Mouse (Mus musculus): ENCODE measurements around the gene Dbh. TPM values are rescaled to one million over a fixed set of nuclear protein-coding genes. Genes with fewer than 3 reads are reported as not detected.

Gene Dbh
- total RNA-seq, 4 experiments from 2014 or later: 394 to 536 (median 504) TPM

- no peak for DNase-seq
Measured at GRCm38 (mm10) chr2:27226572-27226971, 61.5 kb downstream of the Dbh start.

DNA sequence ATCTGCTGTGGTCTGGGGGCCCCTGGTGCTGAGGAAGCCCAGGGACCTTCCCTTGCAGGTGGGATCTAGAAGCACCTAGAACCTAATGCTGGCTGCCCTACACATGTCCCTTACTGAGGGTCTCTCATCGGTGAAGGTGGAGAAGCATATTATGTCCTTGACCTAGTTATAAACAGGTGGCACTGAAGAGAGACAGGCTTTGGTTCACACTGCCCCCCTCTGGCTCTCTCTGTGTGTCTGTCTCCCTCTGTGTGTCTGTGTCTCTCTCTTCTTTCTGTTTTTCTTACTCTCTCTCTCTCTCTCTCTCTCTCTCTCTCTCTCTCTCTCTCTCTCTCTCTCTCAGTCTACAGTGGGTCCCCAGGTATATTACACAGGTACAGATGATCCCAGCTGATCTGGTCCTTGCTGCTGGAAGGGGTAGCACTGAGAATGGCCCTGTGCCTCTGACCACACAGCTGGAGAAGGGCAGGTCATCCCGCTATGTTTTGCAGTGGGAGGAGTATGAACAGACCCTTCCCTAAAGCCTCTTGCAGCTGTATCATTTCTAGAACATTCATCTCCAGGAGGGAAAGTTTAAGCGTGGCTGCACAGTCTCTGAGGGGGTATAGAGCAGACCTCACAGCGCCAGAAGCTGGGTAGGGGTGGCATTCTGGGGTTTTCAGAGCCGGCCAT lies 63.9 kb downstream of the Dbh start:
- no peak for DNase-seq

DNA sequence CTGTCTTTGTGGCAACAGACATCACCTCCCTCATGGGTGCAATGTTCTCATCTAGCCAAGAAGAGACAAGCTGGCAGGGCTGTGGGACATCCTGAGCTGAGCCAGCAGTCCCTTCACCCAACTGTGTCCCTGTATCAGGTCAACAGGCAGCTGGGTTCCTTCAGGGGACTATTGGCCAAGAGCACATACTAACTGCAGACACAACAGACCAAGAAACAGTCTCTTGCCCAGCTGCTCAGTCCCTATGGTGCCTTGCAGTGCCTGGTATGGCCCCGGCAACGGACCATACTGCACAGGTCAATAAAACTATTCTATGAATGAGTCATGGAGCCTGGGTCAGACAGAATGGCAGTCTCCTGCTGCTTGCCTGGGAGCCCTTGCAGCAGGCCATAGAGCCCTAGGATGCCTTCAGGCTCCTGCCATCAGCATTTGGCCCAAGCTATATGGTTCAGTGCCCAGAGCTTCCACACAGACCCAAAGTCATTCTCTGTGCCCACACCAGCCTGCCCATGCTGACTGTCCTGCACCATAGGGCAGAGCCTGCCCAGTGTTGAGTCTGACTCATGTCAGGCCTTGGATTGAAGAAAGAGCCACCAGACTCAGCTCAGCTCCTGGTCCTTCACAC lies 64.6 kb downstream of the Dbh start:
- no peak for DNase-seq

DNA sequence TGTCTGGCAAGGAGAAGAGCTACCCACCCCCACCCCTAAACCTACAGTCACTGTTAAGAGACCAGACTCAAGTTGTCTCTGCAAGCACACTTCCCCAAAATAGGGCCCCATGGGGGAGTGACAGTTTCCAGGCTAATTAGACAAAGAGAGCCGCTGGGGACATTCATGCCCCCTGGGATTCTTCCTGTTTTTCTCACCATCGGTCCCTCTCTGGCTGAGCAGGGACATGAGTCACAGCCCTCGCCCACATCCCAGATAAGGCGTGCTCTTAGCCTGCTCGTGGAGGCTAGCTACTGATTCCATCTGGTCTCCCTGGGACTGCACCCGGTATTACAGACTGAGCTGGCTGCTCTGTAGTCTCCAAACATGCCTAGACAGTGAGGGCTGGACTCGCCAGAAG lies 67.3 kb downstream of the Dbh start:
- DNase-seq: no peak

Other genes with a start within 250 kb of the Dbh start
- gene Surf2, start 248.9 kb upstream of the Dbh start, total RNA-seq (2022): 10 to 100 TPM; 43.1 to 55.8 (median 52.2) TPM
- gene Surf1, start 248.7 kb upstream of the Dbh start, total RNA-seq (2022): 100 to 1,000 TPM; 128 to 137 (median 135) TPM
- gene Surf4, start 231.3 kb upstream of the Dbh start, total RNA-seq (2022): 100 to 1,000 TPM; 161 to 218 (median 182) TPM
- under 1 TPM in 2 of 4 experiments, not detected in 2; 0.75 to 0.77 TPM for gene Stkld1, start 231.2 kb upstream of the Dbh start, total RNA-seq (2022)
- gene Rexo4, start 200.8 kb upstream of the Dbh start, total RNA-seq (2022): 10 to 100 TPM; 28.5 to 44.6 (median 37.5) TPM
- gene Adamts13, start 191.8 kb upstream of the Dbh start, total RNA-seq (2022): not detected
- gene Cacfd1, start 155.3 kb upstream of the Dbh start, total RNA-seq (2022): 10 to 100 TPM; 64.5 to 73.5 (median 66.9) TPM
- gene Slc2a6, start 137.2 kb upstream of the Dbh start, total RNA-seq (2022): 1 to 10 TPM in 2 of 4 experiments, under 1 TPM in 2; 0.87 to 1.2 (median 1.0) TPM
- under 1 TPM in 1 of 4 experiments, not detected in 3; 0.20 TPM for gene Mymk, start 93.1 kb upstream of the Dbh start, total RNA-seq (2022)
- 10 to 100 TPM; 14.3 to 24.8 (median 19.3) TPM for gene Adamtsl2, start 85.9 kb upstream of the Dbh start, total RNA-seq (2022)
- gene Fam163b, start 22.7 kb upstream of the Dbh start, total RNA-seq (2022): 1 to 10 TPM; 2.5 to 4.4 (median 3.5) TPM
- 10 to 100 TPM in 1 of 4 experiments, 1 to 10 TPM in 3; 8.1 to 11.2 (median 8.8) TPM for gene Sardh, start 83.1 kb downstream of the Dbh start, total RNA-seq (2022)